8 mouse cellular contexts compared by ENCODE assay signal in genomic region chr7:131542115-131542871, GRCm38 (mm10). TPM values are rescaled to one million over a fixed set of nuclear protein-coding genes. Genes with fewer than 3 reads are reported as not detected.
DNase-seq lines count a peak whose midpoint lies in the region; ATAC-seq lines count a peak whose summit lies in the region.

Gene Hmx3, plus strand, starts transcription at chr7:131542867.

- no peaks in the 10 kb centered on the region for H3K9me3 ChIP-seq in lung, embryonic 16.5 days (ENCODE audit: control insufficient read depth, low read length)
- H3K9me3 ChIP-seq in forebrain, embryonic 12.5 days = no peaks in the 10 kb centered on the region
- no peaks in the 10 kb centered on the region for H3K9me3 ChIP-seq in neural tube, embryonic 13.5 days

- ATAC-seq in lung, embryonic 16.5 days (ENCODE audit: low read depth) = peak; percentile 31; the same call in 1 of the 2 replicates
- ATAC-seq in forebrain, embryonic 12.5 days (ENCODE audit: low FRiP score) = peak; percentile 73
- ATAC-seq in neural tube, embryonic 13.5 days (ENCODE audit: low read depth) = peak; percentile 28; the same call in 1 of the 2 replicates

- under 1% methylated on average over 45 of the region's 65 CpGs for WGBS in lung, embryonic 16.5 days
- under 1% methylated on average over 60 of the region's 65 CpGs for WGBS in forebrain, embryonic 12.5 days
- WGBS in neural tube, embryonic 13.5 days = 0% methylated on average over 53 of the region's 65 CpGs

- no peak within 1 kb of the TSS for H3K9ac ChIP-seq in lung, embryonic 16.5 days (ENCODE audit: low read length)
- H3K9ac ChIP-seq in forebrain, embryonic 12.5 days = peak within 1 kb of the TSS; percentile 21; the same call in 1 of the 2 replicates
- H3K9ac ChIP-seq in neural tube, embryonic 13.5 days = peak within 1 kb of the TSS; percentile 45

- H3K4me1 ChIP-seq in lung, embryonic 16.5 days (replicated peaks; ENCODE audit: control insufficient read depth, insufficient read depth, low read length) = peaks cover 25% of the 10 kb centered on the region
- H3K4me1 ChIP-seq in forebrain, embryonic 12.5 days = peaks cover 33% of the 10 kb centered on the region
- peaks cover 28% of the 10 kb centered on the region for H3K4me1 ChIP-seq in neural tube, embryonic 13.5 days (replicated peaks)

- no peak for DNase-seq in lung, postnatal 14 days
- DNase-seq in kidney, postnatal 4 days = peak; percentile 39 to 40
- no peak for DNase-seq in ovary, postnatal 36 days (ENCODE audit: low spot score)
- no peak for DNase-seq in urinary bladder, postnatal 36 days (ENCODE audit: low spot score in 2 of 2)
- DNase-seq in ovary, postnatal 10 days (ENCODE audit: low spot score) = no peak

- peak within 1 kb of the TSS; percentile 47 for H3K4me3 ChIP-seq in lung, embryonic 16.5 days (ENCODE audit: low read length)
- H3K4me3 ChIP-seq in forebrain, embryonic 12.5 days (replicated peaks) = peak within 1 kb of the TSS; percentile 41
- H3K4me3 ChIP-seq in neural tube, embryonic 13.5 days = peak within 1 kb of the TSS; percentile 32

- peak within 1 kb of the TSS; percentile 68 for H3K4me2 ChIP-seq in lung, embryonic 16.5 days (ENCODE audit: low read depth, low read length)
- peak within 1 kb of the TSS; percentile 61 for H3K4me2 ChIP-seq in forebrain, embryonic 12.5 days
- peak within 1 kb of the TSS; percentile 53 for H3K4me2 ChIP-seq in neural tube, embryonic 13.5 days

- H3K27ac ChIP-seq in lung, embryonic 16.5 days (ENCODE audit: low read length) = no peak within 1 kb of the TSS
- H3K27ac ChIP-seq in forebrain, embryonic 12.5 days = no peak within 1 kb of the TSS
- H3K27ac ChIP-seq in neural tube, embryonic 13.5 days (replicated peaks) = peak within 1 kb of the TSS; percentile 62

- no peaks in the 10 kb centered on the region for H3K36me3 ChIP-seq in lung, embryonic 16.5 days (ENCODE audit: control insufficient read depth, insufficient read depth, low read length)
- H3K36me3 ChIP-seq in forebrain, embryonic 12.5 days (replicated peaks) = no peaks in the 10 kb centered on the region
- no peaks in the 10 kb centered on the region for H3K36me3 ChIP-seq in neural tube, embryonic 13.5 days

- peaks cover 80% of the 10 kb centered on the region for H3K27me3 ChIP-seq in lung, embryonic 16.5 days (ENCODE audit: control insufficient read depth, insufficient read depth, low read depth, low read length)
- peaks cover 98% of the 10 kb centered on the region for H3K27me3 ChIP-seq in forebrain, embryonic 12.5 days
- H3K27me3 ChIP-seq in neural tube, embryonic 13.5 days = peaks cover 99% of the 10 kb centered on the region

RNA-seq across cellular contexts. Expression of gene Hmx3, which starts in this region (rescaled TPM):
- not detected in 2 replicates for polyA plus RNA-seq in lung, embryonic 16.5 days (2015; fragmentation: Nextera tagmentation; extraction: Ambion mirVana)
- 0.64 and 0.79 TPM in 2 replicates for polyA plus RNA-seq in forebrain, embryonic 12.5 days (2016; fragmentation: Nextera tagmentation; extraction: Ambion mirVana)
- 0.52 and 1.0 TPM in 2 replicates for polyA plus RNA-seq in neural tube, embryonic 13.5 days (2015; fragmentation: Nextera tagmentation; extraction: Ambion mirVana)

Comparison
In these comparisons a context has a peak if more than half of its experiments do, and no peak if none do; other contexts are left out.
1. Peak in ATAC-seq, H3K4me3 ChIP-seq and H3K4me2 ChIP-seq in lung, embryonic 16.5 days; RNA of the gene not detected or under 1 TPM.
2. Peak in ATAC-seq, H3K4me3 ChIP-seq, H3K9ac ChIP-seq and H3K4me2 ChIP-seq in forebrain, embryonic 12.5 days; RNA of the gene not detected or under 1 TPM.
3. DNase-seq: peak in kidney, postnatal 4 days (2 of 2); none in lung, postnatal 14 days (single experiment), ovary, postnatal 36 days (single experiment), urinary bladder, postnatal 36 days (0 of 2) and ovary, postnatal 10 days (single experiment).
4. Peak in every context shown above with its lines, with median percentiles within 50 percentile points of each other: ATAC-seq, H3K4me2 ChIP-seq and H3K4me3 ChIP-seq.